Comparison of ENCODE assay signal across 16 mouse cellular contexts in genomic region chr15:81510621-81511020, GRCm38 (mm10).
"Had no signal": no experiment of that assay in that cellular context is flagged by ENCODE, and none has a peak within 500 bp of the region (broad histone marks: within the 10 kb centered on the region; RNA-seq: fewer than 3 reads in every experiment).

No protein-coding gene starts in this region.

- H3K4me2 ChIP-seq: midbrain, embryonic 11.5 days; neural tube, embryonic 13.5 days had no signal

- H3K4me3 ChIP-seq: limb, embryonic 12.5 days; neural tube, embryonic 13.5 days had no signal

- DNase-seq: kidney, adult 2 months; kidney, postnatal 10 days; kidney, postnatal 4 days; left cerebral cortex, postnatal 4 days; liver, postnatal 0 days; lung, embryonic 14.5 days; lung, postnatal 14 days; lung, postnatal 4 days; midbrain, embryonic 14.5 days; thymus, adult 2 months; thymus, postnatal 4 days had no signal

- H3K36me3 ChIP-seq: limb, embryonic 12.5 days; limb, embryonic 15.5 days; neural tube, embryonic 13.5 days had no signal

- H3K27ac ChIP-seq: limb, embryonic 12.5 days; liver, embryonic 14.5 days; neural tube, embryonic 13.5 days had no signal

- H3K9ac ChIP-seq: limb, embryonic 12.5 days; limb, embryonic 15.5 days; liver, embryonic 14.5 days; neural tube, embryonic 13.5 days had no signal

- ATAC-seq: liver, postnatal 0 days had no signal

- H3K9me3 ChIP-seq: limb, embryonic 12.5 days; limb, embryonic 15.5 days; neural tube, embryonic 13.5 days had no signal

- H3K27me3 ChIP-seq: limb, embryonic 12.5 days; limb, embryonic 15.5 days; neural tube, embryonic 13.5 days had no signal
